Mouse (Mus musculus) inflammation-experienced regulatory T-cells, adult 16 weeks (primary cell): ENCODE results near the gene Zfp936. TPM values are rescaled to one million over a fixed set of nuclear protein-coding genes. Genes with fewer than 3 reads are reported as not detected.

ENCODE experiments used
- polyA plus RNA-seq: library from polyadenylated mRNA; unstranded; fragments of 100-300 nt; shearing (Covaris generic); gene quantifications from one replicate; pipeline ENCODE4 v1.2.1, GENCODE M21; 2017

The Zfp936 gene
- polyA plus RNA-seq = not detected

DNA sequence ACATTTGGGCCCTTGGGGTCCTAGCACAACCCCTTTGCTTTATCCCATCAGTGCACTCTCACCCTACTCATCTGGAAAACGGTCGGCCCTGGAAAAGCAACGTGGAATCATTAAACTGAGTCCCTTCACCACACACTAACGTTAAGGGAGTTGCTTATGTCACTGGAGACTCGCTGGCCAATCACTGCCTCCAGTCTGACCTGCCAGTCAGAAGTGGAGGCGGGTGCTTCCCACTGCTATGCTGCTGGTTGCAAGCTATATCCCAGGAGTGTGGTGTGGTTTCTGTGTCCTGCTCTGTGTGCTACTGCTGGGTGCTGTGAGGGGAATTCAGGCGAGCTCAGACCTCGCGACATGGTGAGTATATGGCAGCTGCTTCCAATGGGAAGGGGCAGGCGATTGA lies at the start of gene Zfp936:
Gene Zfp936 (plus strand): TSS at position 301 of the 400 bp plus-strand sequence.

Other genes with a start within 250 kb of the Zfp936 start
- gene Gm2381, start 247.0 kb upstream of the Zfp936 start, polyA plus RNA-seq = not detected
- not detected for gene Vmn2r63, start 180.4 kb upstream of the Zfp936 start, polyA plus RNA-seq
- not detected for gene Gm9268, start 95.5 kb upstream of the Zfp936 start, polyA plus RNA-seq
- gene Zfp715, start 199.1 kb downstream of the Zfp936 start, polyA plus RNA-seq = 27.5 TPM
- not detected for gene Siglecf, start 237.1 kb downstream of the Zfp936 start, polyA plus RNA-seq